Mouse (Mus musculus): ENCODE measurements around the gene 1700069L16Rik. TPM values are rescaled to one million over a fixed set of nuclear protein-coding genes. Genes with fewer than 3 reads are reported as not detected.

Gene 1700069L16Rik
- polyA plus RNA-seq, 1 experiment from 2014 or later: not detected

DNA sequence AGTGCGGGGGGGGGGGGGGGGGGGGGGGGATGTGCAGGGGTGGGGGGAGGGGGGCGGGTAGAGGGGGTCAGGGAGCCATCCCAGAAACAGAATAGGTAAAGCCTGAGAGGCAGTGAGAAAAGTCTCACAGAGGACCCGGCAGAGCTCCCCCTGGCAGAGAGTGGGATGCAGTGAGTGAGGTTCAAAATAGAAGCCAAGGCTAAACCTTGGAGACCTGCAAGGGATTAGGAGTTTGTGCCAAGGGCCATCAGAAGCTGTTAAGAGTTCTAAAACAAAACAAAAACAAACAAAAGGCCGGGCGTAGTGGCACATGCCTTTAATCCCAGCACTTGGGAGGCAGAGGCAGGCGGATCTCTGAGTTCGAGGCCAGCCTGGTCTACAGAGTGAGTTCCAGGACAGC lies 47.0 kb downstream of the 1700069L16Rik start:
- DNase-seq (ENCODE audit: low spot score): no peak
- 79% methylated on average over 6 of the region's 7 CpGs for WGBS
- peaks cover 7% of the 10 kb centered on the region; the same call in 1 of the 2 replicates for H3K4me1 ChIP-seq
- no peaks in the 10 kb centered on the region for H3K36me3 ChIP-seq (replicated peaks)
- peaks cover 2% of the 10 kb centered on the region; the same call in 1 of the 2 replicates for H3K9me3 ChIP-seq
- no peak overlapping the region for H3K27ac ChIP-seq (replicated peaks)
- H3K4me3 ChIP-seq: no peak overlapping the region
- H3K27me3 ChIP-seq (replicated peaks; ENCODE audit: low read depth, poor library complexity, severe bottlenecking): no peaks in the 10 kb centered on the region

DNA sequence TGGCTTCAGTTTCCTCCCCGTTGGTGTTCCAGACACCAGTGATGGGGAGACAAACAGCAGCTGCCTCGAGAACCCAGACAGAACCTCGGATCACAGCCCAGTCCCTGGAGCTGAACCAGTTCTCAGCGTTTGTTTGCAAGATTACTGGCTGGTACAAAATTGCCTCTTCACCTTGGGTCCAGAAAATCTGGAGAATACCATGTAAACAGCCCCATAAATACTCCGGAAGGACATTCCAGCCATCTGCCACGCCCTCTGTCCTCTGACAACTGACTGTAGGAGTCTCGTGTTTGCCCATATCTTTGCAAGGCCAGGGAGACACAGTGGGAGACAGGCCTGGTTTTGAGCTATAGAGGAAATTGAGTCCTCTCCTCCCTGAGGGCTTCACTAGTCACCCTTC lies 49.7 kb downstream of the 1700069L16Rik start:
- DNase-seq (ENCODE audit: low spot score): no peak
- H3K9me3 ChIP-seq: no peaks in the 10 kb centered on the region; the same call in 1 of the 2 replicates
- peaks cover 4% of the 10 kb centered on the region; the same call in 1 of the 2 replicates for H3K4me1 ChIP-seq
- no peaks in the 10 kb centered on the region for H3K36me3 ChIP-seq (replicated peaks)
- no peak overlapping the region for H3K27ac ChIP-seq (replicated peaks)
- no peaks in the 10 kb centered on the region for H3K27me3 ChIP-seq (replicated peaks; ENCODE audit: low read depth, poor library complexity, severe bottlenecking)
- H3K4me3 ChIP-seq: no peak overlapping the region
- 76% methylated on average over 7 of the region's 7 CpGs for WGBS

DNA sequence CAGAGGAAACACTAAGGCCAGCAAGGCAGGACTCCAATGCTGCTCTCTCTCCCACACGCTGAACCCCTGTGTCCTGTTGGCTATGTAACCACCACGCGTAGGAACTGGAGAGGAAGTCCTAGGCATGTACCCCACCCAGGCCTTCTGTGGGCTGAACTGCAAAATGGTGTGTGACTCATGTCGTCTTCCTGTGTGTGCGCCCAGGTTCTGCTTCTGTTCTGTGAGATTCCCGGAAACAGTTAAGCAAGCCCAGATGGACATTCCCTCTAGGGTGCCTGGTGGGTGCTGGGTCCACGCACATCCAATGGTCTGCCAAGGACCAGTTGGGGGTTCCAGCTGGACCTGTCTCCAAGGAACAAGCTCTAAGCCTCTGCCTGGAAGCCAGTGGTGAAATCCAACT lies 52.1 kb downstream of the 1700069L16Rik start:
- Histone ChIP-seq H3K9me3 (no peaks in the 10 kb centered on the region), H3K27me3 (replicated peaks; ENCODE audit: low read depth, poor library complexity, severe bottlenecking) (no peaks in the 10 kb centered on the region), H3K4me3 (no peak overlapping the region), H3K36me3 (replicated peaks) (no peaks in the 10 kb centered on the region), H3K27ac (replicated peaks) (no peak overlapping the region), H3K4me1 (no peaks in the 10 kb centered on the region)
- DNase-seq (ENCODE audit: low spot score): no peak
- 87% methylated on average over 7 of the region's 7 CpGs for WGBS

DNA sequence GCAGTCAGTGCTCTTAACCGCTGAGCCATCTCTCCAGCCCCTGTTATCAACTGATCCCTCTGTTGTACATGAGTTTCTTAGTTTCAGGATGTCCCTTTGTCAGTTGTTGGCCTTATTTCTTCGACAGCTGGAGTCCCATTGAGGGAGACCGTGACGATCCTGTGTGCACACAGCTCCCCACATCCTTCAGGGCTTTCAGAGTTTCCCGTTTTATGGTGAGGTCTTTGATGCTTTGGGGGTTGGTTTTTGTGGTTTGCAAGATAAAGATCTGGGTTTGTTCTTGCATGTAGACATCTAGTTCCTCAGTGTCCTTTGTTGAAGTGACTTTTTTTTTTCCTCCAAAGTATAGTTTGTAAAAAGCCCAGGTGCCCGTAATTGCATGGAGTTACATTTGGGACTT lies 54.0 kb downstream of the 1700069L16Rik start:
- Histone ChIP-seq H3K27ac (replicated peaks) (no peak overlapping the region), H3K4me1 (no peaks in the 10 kb centered on the region), H3K9me3 (no peaks in the 10 kb centered on the region), H3K4me3 (no peak overlapping the region), H3K36me3 (replicated peaks) (no peaks in the 10 kb centered on the region), H3K27me3 (replicated peaks; ENCODE audit: low read depth, poor library complexity, severe bottlenecking) (no peaks in the 10 kb centered on the region)
- no peak for DNase-seq (ENCODE audit: low spot score)
- whole genome bisulfite sequencing: 83% methylated on average over 6 of the region's 6 CpGs

DNA sequence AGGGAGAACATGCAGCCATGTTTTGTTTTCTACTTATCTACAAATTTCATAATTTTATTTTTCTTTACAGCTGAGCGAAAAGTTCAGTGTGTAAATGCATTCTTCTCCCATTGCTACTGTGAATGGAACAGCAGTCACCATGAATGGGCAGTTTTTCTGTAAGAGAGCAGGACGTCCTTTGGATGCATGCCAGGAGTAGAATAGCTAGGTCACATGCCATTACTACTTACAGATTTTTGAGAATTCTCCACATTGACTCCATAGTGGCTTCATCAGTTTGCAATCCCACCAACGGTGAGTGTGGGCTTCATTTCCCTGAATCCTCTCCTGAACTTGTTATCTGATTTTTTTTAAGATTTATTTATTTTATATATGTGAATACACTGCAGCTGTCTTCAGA lies 54.5 kb downstream of the 1700069L16Rik start:
- H3K4me1 ChIP-seq: no peaks in the 10 kb centered on the region
- WGBS: 75% methylated on average over 3 of the region's 3 CpGs
- H3K9me3 ChIP-seq: no peaks in the 10 kb centered on the region
- no peaks in the 10 kb centered on the region for H3K27me3 ChIP-seq (replicated peaks; ENCODE audit: low read depth, poor library complexity, severe bottlenecking)
- H3K36me3 ChIP-seq (replicated peaks): no peaks in the 10 kb centered on the region
- H3K27ac ChIP-seq (replicated peaks): no peak overlapping the region
- H3K4me3 ChIP-seq: no peak overlapping the region
- no peak for DNase-seq (ENCODE audit: low spot score)

DNA sequence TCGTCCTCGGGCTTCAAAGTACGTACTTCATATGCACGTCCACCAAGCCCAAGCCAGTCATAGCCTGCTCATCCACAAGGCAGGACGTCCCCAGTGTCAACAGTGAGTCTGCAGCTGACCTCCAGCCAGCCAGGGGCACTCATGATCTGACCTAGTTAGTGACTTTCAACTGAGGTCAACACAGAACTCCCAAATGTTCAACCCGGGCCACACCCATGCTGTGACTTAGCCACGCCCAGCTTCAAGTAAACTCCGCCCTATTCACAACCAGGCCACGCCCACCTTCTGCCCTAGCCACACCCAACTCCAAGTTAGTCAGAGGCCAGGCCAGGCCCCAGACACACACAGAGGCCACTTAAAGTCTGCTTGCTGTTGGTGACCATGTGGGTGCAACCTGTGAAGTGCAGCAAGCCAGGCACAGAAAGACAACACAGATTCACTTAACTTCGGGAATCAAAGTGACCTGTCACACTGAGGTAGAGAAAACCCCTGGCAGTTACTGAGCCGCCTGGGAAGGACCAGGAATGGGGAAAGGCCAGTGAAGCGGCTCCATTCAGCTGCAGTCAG lies 59.9 kb downstream of the 1700069L16Rik start:
- Histone ChIP-seq H3K4me1 (no peaks in the 10 kb centered on the region), H3K9me3 (peaks cover 4% of the 10 kb centered on the region; the same call in 1 of the 2 replicates), H3K27ac (replicated peaks) (no peak overlapping the region), H3K36me3 (replicated peaks) (no peaks in the 10 kb centered on the region), H3K4me3 (no peak overlapping the region), H3K27me3 (replicated peaks; ENCODE audit: low read depth, poor library complexity, severe bottlenecking) (no peaks in the 10 kb centered on the region)
- DNase-seq (ENCODE audit: low spot score): no peak
- WGBS: 76% methylated on average over 12 of the region's 12 CpGs

DNA sequence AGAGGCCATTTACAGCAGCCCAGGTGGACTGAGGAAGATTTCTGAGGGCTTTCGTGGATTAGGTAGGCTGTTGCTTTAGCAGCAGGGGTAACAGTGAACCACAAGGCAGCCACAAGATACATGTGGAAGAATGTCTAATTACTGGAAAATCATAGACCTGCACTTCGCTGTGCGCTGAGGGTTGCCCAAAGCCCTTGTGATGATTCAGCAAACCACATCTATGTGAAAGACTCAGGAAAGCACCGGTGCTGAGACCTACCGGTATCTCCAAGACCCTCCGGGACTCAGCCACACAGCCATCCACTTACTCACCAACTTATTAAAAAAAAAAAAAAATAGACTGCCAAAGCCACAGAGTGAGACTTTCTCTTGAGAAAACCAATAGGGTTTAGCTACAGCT lies 60.4 kb downstream of the 1700069L16Rik start:
- H3K9me3 ChIP-seq: peaks cover 4% of the 10 kb centered on the region; the same call in 1 of the 2 replicates
- no peaks in the 10 kb centered on the region for H3K4me1 ChIP-seq
- H3K36me3 ChIP-seq (replicated peaks): no peaks in the 10 kb centered on the region
- DNase-seq (ENCODE audit: low spot score): no peak
- H3K27me3 ChIP-seq (replicated peaks; ENCODE audit: low read depth, poor library complexity, severe bottlenecking): no peaks in the 10 kb centered on the region
- no peak overlapping the region for H3K27ac ChIP-seq (replicated peaks)
- H3K4me3 ChIP-seq: no peak overlapping the region
- 94% methylated on average over 6 of the region's 6 CpGs for WGBS

DNA sequence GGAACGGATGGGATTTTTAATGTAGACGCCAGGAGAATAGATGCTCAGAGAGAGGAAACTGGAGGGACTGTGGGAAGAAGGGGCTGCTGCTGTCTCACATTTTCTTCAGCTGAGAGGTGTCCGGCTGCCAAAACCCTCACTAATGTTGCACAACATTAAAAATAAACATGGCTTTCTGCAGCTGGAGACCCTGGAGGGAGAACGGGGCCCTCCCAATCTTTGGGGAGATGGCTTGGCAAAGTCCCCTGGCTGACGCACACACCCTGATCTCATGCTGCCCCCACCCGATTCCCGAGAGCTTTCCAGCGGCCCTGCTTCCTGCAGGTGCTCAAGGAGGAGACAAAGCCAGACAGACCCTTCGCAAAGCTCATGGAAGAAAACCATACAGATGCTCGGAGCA lies 63.7 kb downstream of the 1700069L16Rik start:
- no peaks in the 10 kb centered on the region for H3K27me3 ChIP-seq (replicated peaks; ENCODE audit: low read depth, poor library complexity, severe bottlenecking)
- H3K4me3 ChIP-seq: no peak overlapping the region
- no peak overlapping the region for H3K27ac ChIP-seq (replicated peaks)
- H3K4me1 ChIP-seq: no peaks in the 10 kb centered on the region
- no peak for DNase-seq (ENCODE audit: low spot score)
- H3K9me3 ChIP-seq: peaks cover 4% of the 10 kb centered on the region; the same call in 1 of the 2 replicates
- H3K36me3 ChIP-seq (replicated peaks): no peaks in the 10 kb centered on the region
- WGBS: 79% methylated on average over 10 of the region's 10 CpGs

DNA sequence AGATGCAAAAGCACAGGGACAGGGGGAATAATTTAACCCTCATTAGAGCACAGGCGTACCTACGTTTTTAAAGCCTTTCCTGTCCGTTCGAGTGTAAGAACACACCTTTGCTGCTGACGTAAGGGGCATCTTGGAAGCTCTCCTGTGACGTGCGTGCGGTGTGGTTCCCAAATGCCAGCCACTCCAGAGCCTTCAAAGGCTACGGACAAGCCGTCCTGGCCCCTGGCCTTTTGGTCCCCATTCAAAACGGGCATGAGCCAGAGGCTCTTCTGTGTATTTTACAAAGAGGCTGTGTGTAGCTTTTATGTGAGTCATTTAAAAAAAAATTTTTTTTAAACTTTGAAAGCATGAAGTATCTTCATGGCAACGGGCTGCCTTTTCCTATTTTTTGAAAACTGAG lies 69.8 kb downstream of the 1700069L16Rik start:
- no peak for DNase-seq (ENCODE audit: low spot score)
- no peak overlapping the region for H3K27ac ChIP-seq (replicated peaks)
- H3K36me3 ChIP-seq (replicated peaks): no peaks in the 10 kb centered on the region
- H3K4me3 ChIP-seq: no peak overlapping the region
- peaks cover 25% of the 10 kb centered on the region for H3K4me1 ChIP-seq
- no peaks in the 10 kb centered on the region for H3K9me3 ChIP-seq
- peaks cover 26% of the 10 kb centered on the region for H3K27me3 ChIP-seq (replicated peaks; ENCODE audit: low read depth, poor library complexity, severe bottlenecking)
- 82% methylated on average over 12 of the region's 12 CpGs for WGBS

DNA sequence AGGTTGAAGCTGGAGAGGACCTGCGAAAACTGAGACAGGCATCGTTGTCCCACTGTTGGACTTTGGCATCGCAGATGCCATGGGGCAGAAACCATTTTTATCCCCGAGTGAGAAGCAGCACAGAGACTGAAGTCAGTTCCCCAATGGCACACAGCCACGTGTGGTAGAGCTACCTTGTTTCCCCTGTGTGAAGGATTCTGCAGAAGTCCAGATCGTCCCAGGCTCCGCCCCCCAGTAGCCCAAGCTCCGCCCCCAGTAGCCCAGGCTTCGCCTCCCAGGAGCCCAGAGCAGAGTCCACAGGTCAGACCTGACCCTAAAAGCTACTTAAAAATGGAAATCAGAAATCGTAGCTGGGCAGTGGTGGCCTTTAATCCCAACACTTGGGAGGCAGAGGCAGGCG lies 70.4 kb downstream of the 1700069L16Rik start:
- Histone ChIP-seq H3K27ac (replicated peaks) (no peak overlapping the region), H3K4me1 (peaks cover 27% of the 10 kb centered on the region), H3K9me3 (no peaks in the 10 kb centered on the region), H3K27me3 (replicated peaks; ENCODE audit: low read depth, poor library complexity, severe bottlenecking) (peaks cover 32% of the 10 kb centered on the region), H3K36me3 (replicated peaks) (no peaks in the 10 kb centered on the region), H3K4me3 (no peak overlapping the region)
- no peak for DNase-seq (ENCODE audit: low spot score)
- 85% methylated on average over 11 of the region's 11 CpGs for WGBS

DNA sequence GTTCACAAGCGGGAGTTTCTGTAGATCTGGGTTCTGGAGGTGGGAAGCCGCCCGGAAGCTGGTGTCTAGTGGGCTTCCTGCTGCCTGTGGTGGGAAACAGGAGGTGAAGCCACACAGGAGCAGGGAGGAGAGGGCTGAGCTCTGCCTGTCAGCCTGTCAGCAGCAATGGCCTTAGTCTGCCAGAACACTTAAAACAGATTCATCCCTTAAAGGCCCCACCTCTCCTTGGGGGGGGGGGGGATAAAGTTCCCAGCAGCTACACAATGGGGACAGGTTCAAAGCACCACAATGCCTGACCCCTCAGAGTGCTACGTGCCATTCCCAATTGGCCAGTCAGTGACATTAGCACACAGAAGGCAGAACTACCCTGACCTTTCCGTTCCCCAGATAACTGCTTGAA lies 72.4 kb downstream of the 1700069L16Rik start:
- no peak overlapping the region; the same call in 1 of the 2 replicates for H3K27ac ChIP-seq (replicated peaks)
- no peak overlapping the region for H3K4me3 ChIP-seq
- H3K36me3 ChIP-seq (replicated peaks): no peaks in the 10 kb centered on the region
- WGBS: 37% methylated on average over 5 of the region's 5 CpGs
- H3K9me3 ChIP-seq: no peaks in the 10 kb centered on the region
- peaks cover 31% of the 10 kb centered on the region for H3K4me1 ChIP-seq
- H3K27me3 ChIP-seq (replicated peaks; ENCODE audit: low read depth, poor library complexity, severe bottlenecking): peaks cover 43% of the 10 kb centered on the region
- peak; percentile 25 for DNase-seq (ENCODE audit: low spot score)

DNA sequence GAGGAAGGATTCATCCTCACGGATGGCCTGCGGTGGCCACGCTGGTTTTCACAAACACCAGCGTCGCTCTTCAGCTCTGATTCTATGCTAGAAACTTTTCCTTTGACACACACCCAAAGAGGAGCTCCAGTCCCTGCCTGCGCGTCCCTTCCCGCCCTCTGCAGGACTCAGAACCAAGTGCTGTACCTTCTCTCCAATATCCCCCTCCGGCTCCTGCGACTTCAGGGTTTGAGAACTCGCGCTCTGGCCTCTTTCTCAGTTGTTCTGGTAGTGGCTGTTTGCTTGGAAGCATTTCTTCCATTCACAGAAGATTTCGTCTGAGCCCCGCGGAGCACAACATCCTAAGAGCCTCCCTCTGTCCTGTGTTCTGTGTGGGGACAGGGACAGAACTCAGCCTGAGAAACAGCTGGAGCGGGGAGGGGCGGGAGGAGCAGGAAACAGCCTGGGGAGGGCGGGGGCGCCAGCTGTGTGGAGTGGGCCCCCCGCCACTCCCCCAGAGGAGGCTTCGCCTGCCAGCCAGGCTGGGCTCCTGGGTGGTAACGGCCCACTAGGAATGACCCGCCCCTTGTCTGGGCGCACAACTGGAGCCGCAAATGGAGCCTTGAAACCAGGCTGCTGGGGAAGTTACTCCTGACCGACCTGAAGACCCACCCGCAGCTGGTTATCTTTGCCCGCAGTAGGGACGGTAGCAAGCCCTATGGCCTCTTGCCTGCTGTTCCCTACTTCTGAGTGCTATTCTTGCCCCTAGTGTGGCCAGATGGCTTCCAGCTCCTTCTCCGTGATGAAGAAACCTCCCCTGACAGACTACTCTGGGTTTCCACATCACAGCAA lies 74.3 kb downstream of the 1700069L16Rik start, which contains the start of gene Cmklr1:
TSS of gene Cmklr1 (minus strand) at position 392 of the 831 bp plus-strand sequence.
- Histone ChIP-seq H3K27ac (replicated peaks) (peak within 1 kb of the TSS; percentile 21), H3K4me3 (peak within 1 kb of the TSS; percentile 43), H3K9me3 (no peaks in the 10 kb centered on the region), H3K36me3 (replicated peaks) (no peaks in the 10 kb centered on the region), H3K27me3 (replicated peaks; ENCODE audit: low read depth, poor library complexity, severe bottlenecking) (peaks cover 43% of the 10 kb centered on the region), H3K4me1 (peaks cover 31% of the 10 kb centered on the region)
- DNase-seq (ENCODE audit: low spot score): peak; percentile 42
- WGBS: 10% methylated on average over 30 of the region's 30 CpGs
